Mouse (Mus musculus): Measurements from ENCODE around the gene Morn1. TPM values are rescaled to one million over a fixed set of nuclear protein-coding genes. Genes with fewer than 3 reads are reported as not detected.

Morn1 gene
- total and polyA plus RNA-seq, 2 experiments from 2014 or later, result 3.3 to 8.6 TPM

DNA sequence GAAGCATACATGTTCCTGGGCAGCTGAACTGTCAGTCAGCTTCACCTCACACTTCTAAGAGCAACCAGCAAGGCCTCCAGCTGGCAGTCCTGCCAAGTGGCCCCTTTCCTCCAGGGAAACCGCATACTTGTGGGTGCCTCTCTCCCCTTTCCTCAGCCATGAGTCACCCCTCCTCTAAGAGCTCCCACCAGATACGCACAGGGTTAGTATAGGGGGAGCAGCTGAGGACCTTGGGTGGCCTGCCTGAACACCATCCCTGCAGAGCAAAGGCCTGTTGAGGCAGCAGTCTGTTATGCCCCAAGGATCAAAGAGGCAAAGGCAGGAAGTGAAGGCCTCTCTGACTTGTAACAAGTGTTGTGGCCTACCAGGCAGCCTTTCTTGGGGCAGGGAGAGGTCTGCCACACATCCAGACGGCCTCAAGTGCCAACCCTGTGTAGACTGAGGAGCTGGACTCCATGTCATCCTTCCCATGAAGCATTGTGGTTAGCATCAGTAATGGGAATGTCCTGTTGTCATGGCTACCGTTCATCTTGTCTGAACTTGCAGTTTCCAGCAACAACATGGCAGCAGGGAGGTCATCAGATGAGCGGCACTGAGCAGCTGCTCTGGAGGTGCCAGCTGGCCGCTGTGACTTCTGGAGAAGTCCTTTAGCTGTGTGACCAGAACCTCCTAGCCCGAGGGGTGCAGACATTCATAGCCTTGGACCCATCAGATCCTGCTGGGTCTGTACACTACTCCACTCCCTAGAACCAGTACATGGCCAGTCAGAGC is 40.4 kb downstream of the Morn1 start:
- ATAC-seq (ENCODE audit: low FRiP score) (0 out of 2 replicates have a peak, but pooled peaks have one; percentile 18), DNase-seq (ENCODE audit: low spot score) (peak; percentile 58)
- no peak overlapping the region for H3K4me2 ChIP-seq (ENCODE audit: low read depth, low read length, poor library complexity, severe bottlenecking)
- no peak overlapping the region for H3K9ac ChIP-seq (replicated peaks; ENCODE audit: low read length, poor library complexity, severe bottlenecking)
- no peaks in the 10 kb centered on the region for H3K27me3 ChIP-seq (ENCODE audit: insufficient read depth, low read length)
- H3K27ac ChIP-seq (ENCODE audit: low read depth, low read length), result no peak overlapping the region
- no peak for TF ChIP-seq CTCF (IDR thresholded peaks at IDR 0.05)
- peaks cover 2% of the 10 kb centered on the region; the same call in 1 of the 2 replicates for H3K4me1 ChIP-seq (ENCODE audit: insufficient read depth, low read length)
- no peaks in the 10 kb centered on the region for H3K9me3 ChIP-seq (ENCODE audit: low read length)
- no peaks in the 10 kb centered on the region for H3K36me3 ChIP-seq (ENCODE audit: insufficient read depth, low read length)
- H3K4me3 ChIP-seq (ENCODE audit: low read depth, low read length), result no peak overlapping the region
- WGBS, result 53% methylated on average over 7 of the region's 7 CpGs

GRCm38 (mm10) chr4:155128411-155128810 is 42.0 kb downstream of the Morn1 start:
- H3K9me3 ChIP-seq (ENCODE audit: low read length), result no peaks in the 10 kb centered on the region
- H3K27me3 ChIP-seq (ENCODE audit: insufficient read depth, low read length), result no peaks in the 10 kb centered on the region
- H3K4me3 ChIP-seq (ENCODE audit: low read depth, low read length), result no peak overlapping the region
- H3K27ac ChIP-seq (ENCODE audit: low read depth, low read length), result no peak overlapping the region
- 92% methylated on average over 15 of the region's 15 CpGs for WGBS
- no peak for DNase-seq (ENCODE audit: low spot score)
- H3K4me2 ChIP-seq (ENCODE audit: low read depth, low read length, poor library complexity, severe bottlenecking), result no peak overlapping the region
- TF ChIP-seq CTCF (IDR thresholded peaks at IDR 0.05), result no peak
- H3K36me3 ChIP-seq (ENCODE audit: insufficient read depth, low read length), result no peaks in the 10 kb centered on the region
- no peak overlapping the region for H3K9ac ChIP-seq (replicated peaks; ENCODE audit: low read length, poor library complexity, severe bottlenecking)
- H3K4me1 ChIP-seq (ENCODE audit: insufficient read depth, low read length), result peaks cover 2% of the 10 kb centered on the region; the same call in 1 of the 2 replicates
- ATAC-seq (ENCODE audit: low FRiP score), result no peak

- no peak for DNase-seq (ENCODE audit: low spot score)
These were observed 42.9 kb downstream of the Morn1 start for GRCm38 (mm10) chr4:155129132-155129917.

GRCm38 (mm10) chr4:155129996-155130395 is 43.6 kb downstream of the Morn1 start:
- Histone ChIP-seq H3K36me3 (ENCODE audit: insufficient read depth, low read length) (no peaks in the 10 kb centered on the region), H3K4me2 (ENCODE audit: low read depth, low read length, poor library complexity, severe bottlenecking) (no peak overlapping the region), H3K27ac (ENCODE audit: low read depth, low read length) (no peak overlapping the region), H3K4me3 (ENCODE audit: low read depth, low read length) (no peak overlapping the region), H3K4me1 (ENCODE audit: insufficient read depth, low read length) (peaks cover 7% of the 10 kb centered on the region; the same call in 1 of the 2 replicates), H3K9me3 (ENCODE audit: low read length) (no peaks in the 10 kb centered on the region), H3K9ac (replicated peaks; ENCODE audit: low read length, poor library complexity, severe bottlenecking) (no peak overlapping the region), H3K27me3 (ENCODE audit: insufficient read depth, low read length) (no peaks in the 10 kb centered on the region)
- DNase-seq (ENCODE audit: low spot score) (peak; percentile 91), ATAC-seq (ENCODE audit: low FRiP score) (peak; percentile 35; the same call in 1 of the 2 replicates)
- WGBS, result 57% methylated on average over 14 of the region's 14 CpGs
- TF ChIP-seq CTCF (IDR thresholded peaks at IDR 0.05), result no peak

More at GRCm38 (mm10) chr4:155129132-155129917, 42.9 kb downstream of the Morn1 start:
- TF ChIP-seq CTCF (IDR thresholded peaks at IDR 0.05), result peak; percentile 53
- 92% methylated on average over 10 of the region's 10 CpGs for WGBS
- no peak overlapping the region for H3K27ac ChIP-seq (ENCODE audit: low read depth, low read length)
- H3K27me3 ChIP-seq (ENCODE audit: insufficient read depth, low read length), result no peaks in the 10 kb centered on the region
- H3K4me3 ChIP-seq (ENCODE audit: low read depth, low read length), result no peak overlapping the region
- ATAC-seq (ENCODE audit: low FRiP score), result no peak
- H3K4me1 ChIP-seq (ENCODE audit: insufficient read depth, low read length), result peaks cover 7% of the 10 kb centered on the region; the same call in 1 of the 2 replicates
- no peaks in the 10 kb centered on the region for H3K9me3 ChIP-seq (ENCODE audit: low read length)
- no peaks in the 10 kb centered on the region for H3K36me3 ChIP-seq (ENCODE audit: insufficient read depth, low read length)
- no peak overlapping the region for H3K4me2 ChIP-seq (ENCODE audit: low read depth, low read length, poor library complexity, severe bottlenecking)
- H3K9ac ChIP-seq (replicated peaks; ENCODE audit: low read length, poor library complexity, severe bottlenecking), result no peak overlapping the region

- Histone ChIP-seq H3K27ac (ENCODE audit: low read depth, low read length) (no peak overlapping the region), H3K9me3 (ENCODE audit: low read length) (no peaks in the 10 kb centered on the region), H3K4me2 (ENCODE audit: low read depth, low read length, poor library complexity, severe bottlenecking) (no peak overlapping the region), H3K27me3 (ENCODE audit: insufficient read depth, low read length) (no peaks in the 10 kb centered on the region), H3K4me1 (ENCODE audit: insufficient read depth, low read length) (peaks cover 7% of the 10 kb centered on the region; the same call in 1 of the 2 replicates), H3K4me3 (ENCODE audit: low read depth, low read length) (no peak overlapping the region), H3K9ac (replicated peaks; ENCODE audit: low read length, poor library complexity, severe bottlenecking) (no peak overlapping the region), H3K36me3 (ENCODE audit: insufficient read depth, low read length) (no peaks in the 10 kb centered on the region)
- TF ChIP-seq CTCF (IDR thresholded peaks at IDR 0.05), result no peak
- no peak for DNase-seq (ENCODE audit: low spot score)
- 74% methylated on average over 7 of the region's 7 CpGs for WGBS
- ATAC-seq (ENCODE audit: low FRiP score), result no peak
These were observed 44.2 kb downstream of the Morn1 start for GRCm38 (mm10) chr4:155130616-155131015.
